Mouse (Mus musculus) liver, embryonic 14.5 days (tissue): ENCODE data around the gene Slc22a1.

Source experiments
- CTCF ChIP-seq: IDR thresholded peaks from 2 replicates; pipeline ENCODE4 v1.5.1; 2016; ENCODE audit warnings: antibody characterized with exemption, low read depth, control low read depth
- EP300 ChIP-seq: IDR thresholded peaks from 2 replicates; pipeline ENCODE4 v1.6.1; 2016; ENCODE audit warnings: antibody characterized with exemption, low read depth

GRCm38 (mm10) chr17:12683582-12683981 is 8.0 kb upstream of the Slc22a1 start:
- TF ChIP-seq CTCF (no peak), EP300 (no peak)
